Mouse (Mus musculus): Measurements from ENCODE around the gene Cldn4. TPM values are rescaled to one million over a fixed set of nuclear protein-coding genes. Genes with fewer than 3 reads are reported as not detected.

Cldn4 gene
- total RNA-seq, 1 experiment: 150 TPM

- TF ChIP-seq MAFK (IDR thresholded peaks at IDR 0.05; ENCODE audit: insufficient read depth, low read depth, low read length) (peak; percentile 46; the same call in 1 of the 2 replicates), ZC3H11A (IDR thresholded peaks at IDR 0.05; ENCODE audit: borderline replicate concordance, low read depth, low read length) (peak; percentile 76), CHD2 (IDR thresholded peaks at IDR 0.05; ENCODE audit: low read depth, low read length) (no peak)
- Histone ChIP-seq H3K27ac (ENCODE audit: insufficient read depth, low read depth, low read length, poor library complexity, severe bottlenecking) (no peak overlapping the region), H3K9me3 (ENCODE audit: control insufficient read depth, insufficient read depth, low read depth, low read length) (no peaks in the 10 kb centered on the region), H3K9ac (ENCODE audit: insufficient read depth, low read depth, low read length, poor library complexity, severe bottlenecking) (no peak overlapping the region), H3K36me3 (ENCODE audit: control insufficient read depth, insufficient read depth, low read length, poor library complexity, severe bottlenecking) (no peaks in the 10 kb centered on the region), H3K4me3 (ENCODE audit: insufficient read depth in 1 of 2, low read depth in 1 of 2, low read length in 2 of 2, poor library complexity in 1 of 2, severe bottlenecking in 1 of 2) (no peak overlapping the region), H3K4me1 (ENCODE audit: control insufficient read depth in 2 of 2, insufficient read depth in 2 of 2, low read length in 2 of 2, poor library complexity in 1 of 2) (0 out of 4 replicates have a peak, but pooled peaks cover 0 to 4% of the 10 kb centered on the region in 2 experiments)
- DNase-seq (ENCODE audit: low read depth, low spot score): peak; percentile 33
- in situ Hi-C loops (cut with MboI; ENCODE audit: low sequenced_read_pairs in 2 of 2, unreplicated experiment in 2 of 2): no loop called here
Observed at GRCm38 (mm10) chr5:134901012-134901643, 45.6 kb downstream of the Cldn4 start.

DNA sequence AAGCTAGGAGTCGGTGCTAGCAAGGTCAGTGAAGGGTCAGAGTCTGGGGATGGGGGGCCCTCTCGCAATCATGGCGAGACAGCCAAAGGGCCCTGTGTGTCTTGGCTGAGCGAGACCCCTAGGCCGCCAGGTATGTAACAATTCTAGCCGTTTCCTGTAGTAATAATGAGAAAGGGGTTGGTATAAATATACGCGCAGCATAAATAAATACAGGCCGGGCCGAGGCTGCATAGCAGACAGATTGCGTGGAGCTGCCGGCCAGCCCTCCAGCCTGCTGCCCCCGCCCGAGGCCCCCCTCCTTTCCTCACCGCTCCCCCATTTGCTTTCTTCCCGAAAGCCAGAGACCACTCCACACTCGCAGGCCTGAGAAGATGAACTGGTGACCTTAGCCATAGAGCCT lies 49.1 kb downstream of the Cldn4 start:
- 0 out of 4 replicates have a peak, but pooled peaks cover 0 to 4% of the 10 kb centered on the region in 2 experiments for H3K4me1 ChIP-seq (ENCODE audit: control insufficient read depth in 2 of 2, insufficient read depth in 2 of 2, low read length in 2 of 2, poor library complexity in 1 of 2)
- DNase-seq (ENCODE audit: low read depth, low spot score): no peak
- H3K27ac ChIP-seq (ENCODE audit: insufficient read depth, low read depth, low read length, poor library complexity, severe bottlenecking): no peak overlapping the region
- in situ Hi-C loops (cut with MboI; ENCODE audit: low sequenced_read_pairs in 2 of 2, unreplicated experiment in 2 of 2): no loop called here
- H3K9me3 ChIP-seq (ENCODE audit: control insufficient read depth, insufficient read depth, low read depth, low read length): no peaks in the 10 kb centered on the region
- no peak overlapping the region for H3K9ac ChIP-seq (ENCODE audit: insufficient read depth, low read depth, low read length, poor library complexity, severe bottlenecking)
- TF ChIP-seq CHD2 (IDR thresholded peaks at IDR 0.05; ENCODE audit: low read depth, low read length) (no peak), MAFK (IDR thresholded peaks at IDR 0.05; ENCODE audit: insufficient read depth, low read depth, low read length) (no peak), HCFC1 (IDR thresholded peaks at IDR 0.05; ENCODE audit: borderline replicate concordance, insufficient read depth, low read length) (no peak), ZC3H11A (IDR thresholded peaks at IDR 0.05; ENCODE audit: borderline replicate concordance, low read depth, low read length) (no peak), ZNF384 (IDR thresholded peaks at IDR 0.05; ENCODE audit: low read depth, low read length) (no peak)
- H3K4me3 ChIP-seq (ENCODE audit: insufficient read depth in 1 of 2, low read depth in 1 of 2, low read length in 2 of 2, poor library complexity in 1 of 2, severe bottlenecking in 1 of 2): no peak overlapping the region
- no peaks in the 10 kb centered on the region for H3K36me3 ChIP-seq (ENCODE audit: control insufficient read depth, insufficient read depth, low read length, poor library complexity, severe bottlenecking)

DNA sequence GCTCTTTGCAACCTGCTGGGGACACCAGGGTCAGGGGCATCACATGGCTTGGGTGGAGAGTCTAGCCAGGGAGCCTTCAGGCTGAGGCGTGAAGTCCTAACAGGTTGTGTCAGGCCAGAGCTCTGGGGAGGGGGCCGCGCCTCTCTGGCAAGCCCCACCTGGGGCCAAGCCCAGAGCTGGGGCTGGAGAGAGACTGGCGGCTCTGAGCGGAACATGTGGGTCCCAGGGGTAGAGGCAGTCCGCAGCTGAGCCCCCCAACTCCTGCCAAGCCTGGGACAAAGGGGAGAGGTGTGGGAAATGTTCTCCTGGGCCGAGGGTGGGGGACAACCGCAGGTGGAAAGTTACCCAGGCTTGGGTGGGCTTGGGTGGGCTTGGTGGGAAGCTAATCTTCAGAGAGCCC lies 49.8 kb downstream of the Cldn4 start:
- peaks cover 0 to 4% of the 10 kb centered on the region in 2 experiments; a peak in 1 of 4 replicates for H3K4me1 ChIP-seq (ENCODE audit: control insufficient read depth in 2 of 2, insufficient read depth in 2 of 2, low read length in 2 of 2, poor library complexity in 1 of 2)
- TF ChIP-seq MAFK (IDR thresholded peaks at IDR 0.05; ENCODE audit: insufficient read depth, low read depth, low read length) (no peak), ZC3H11A (IDR thresholded peaks at IDR 0.05; ENCODE audit: borderline replicate concordance, low read depth, low read length) (no peak), ZNF384 (IDR thresholded peaks at IDR 0.05; ENCODE audit: low read depth, low read length) (no peak), HCFC1 (IDR thresholded peaks at IDR 0.05; ENCODE audit: borderline replicate concordance, insufficient read depth, low read length) (no peak), CHD2 (IDR thresholded peaks at IDR 0.05; ENCODE audit: low read depth, low read length) (no peak)
- no peaks in the 10 kb centered on the region for H3K36me3 ChIP-seq (ENCODE audit: control insufficient read depth, insufficient read depth, low read length, poor library complexity, severe bottlenecking)
- no peak overlapping the region for H3K9ac ChIP-seq (ENCODE audit: insufficient read depth, low read depth, low read length, poor library complexity, severe bottlenecking)
- no peak overlapping the region for H3K27ac ChIP-seq (ENCODE audit: insufficient read depth, low read depth, low read length, poor library complexity, severe bottlenecking)
- H3K9me3 ChIP-seq (ENCODE audit: control insufficient read depth, insufficient read depth, low read depth, low read length): no peaks in the 10 kb centered on the region
- H3K4me3 ChIP-seq (ENCODE audit: insufficient read depth in 1 of 2, low read depth in 1 of 2, low read length in 2 of 2, poor library complexity in 1 of 2, severe bottlenecking in 1 of 2): no peak overlapping the region
- no peak for DNase-seq (ENCODE audit: low read depth, low spot score)
- in situ Hi-C loops (cut with MboI; ENCODE audit: low sequenced_read_pairs in 2 of 2, unreplicated experiment in 2 of 2): no loop called here

GRCm38 (mm10) chr5:134895291-134895690 lies 51.4 kb downstream of the Cldn4 start:
- Histone ChIP-seq H3K9me3 (ENCODE audit: control insufficient read depth, insufficient read depth, low read depth, low read length) (no peaks in the 10 kb centered on the region), H3K27ac (ENCODE audit: insufficient read depth, low read depth, low read length, poor library complexity, severe bottlenecking) (no peak overlapping the region), H3K4me3 (ENCODE audit: insufficient read depth in 1 of 2, low read depth in 1 of 2, low read length in 2 of 2, poor library complexity in 1 of 2, severe bottlenecking in 1 of 2) (no peak overlapping the region), H3K9ac (ENCODE audit: insufficient read depth, low read depth, low read length, poor library complexity, severe bottlenecking) (no peak overlapping the region), H3K4me1 (ENCODE audit: control insufficient read depth in 2 of 2, insufficient read depth in 2 of 2, low read length in 2 of 2, poor library complexity in 1 of 2) (peaks cover 0 to 3% of the 10 kb centered on the region in 2 experiments; a peak in 1 of 4 replicates), H3K36me3 (ENCODE audit: control insufficient read depth, insufficient read depth, low read length, poor library complexity, severe bottlenecking) (no peaks in the 10 kb centered on the region)
- TF ChIP-seq ZC3H11A (IDR thresholded peaks at IDR 0.05; ENCODE audit: borderline replicate concordance, low read depth, low read length) (no peak), HCFC1 (IDR thresholded peaks at IDR 0.05; ENCODE audit: borderline replicate concordance, insufficient read depth, low read length) (no peak), MAFK (IDR thresholded peaks at IDR 0.05; ENCODE audit: insufficient read depth, low read depth, low read length) (no peak), CHD2 (IDR thresholded peaks at IDR 0.05; ENCODE audit: low read depth, low read length) (no peak), ZNF384 (IDR thresholded peaks at IDR 0.05; ENCODE audit: low read depth, low read length) (no peak)
- DNase-seq (ENCODE audit: low read depth, low spot score): no peak
- in situ Hi-C loops (cut with MboI; ENCODE audit: low sequenced_read_pairs in 2 of 2, unreplicated experiment in 2 of 2): no loop called here

Other genes with a start within 250 kb of the Cldn4 start
- gene Eln, start 199.6 kb downstream of the Cldn4 start, total RNA-seq (2012; rRNA removed): 0.85 and 0.98 TPM in 2 replicates
- gene Tmem270, start 40.2 kb downstream of the Cldn4 start, total RNA-seq (2012; rRNA removed): not detected in 2 replicates
- gene Cldn13, start 31.4 kb downstream of the Cldn4 start, total RNA-seq (2012; rRNA removed): not detected in 2 replicates
- gene Mettl27, start 14.6 kb downstream of the Cldn4 start, total RNA-seq (2012; rRNA removed): 15.6 and 17.3 TPM in 2 replicates
- gene Cldn3, start 39.3 kb upstream of the Cldn4 start, total RNA-seq (2012; rRNA removed): 8.4 and 24.1 TPM in 2 replicates
- gene Abhd11, start 62.2 kb upstream of the Cldn4 start, total RNA-seq (2012; rRNA removed): 64.8 and 105 TPM in 2 replicates
- gene Stx1a, start 76.5 kb upstream of the Cldn4 start, total RNA-seq (2012; rRNA removed): 9.5 and 14.6 TPM in 2 replicates
- gene Dnajc30, start 117.3 kb upstream of the Cldn4 start, total RNA-seq (2012; rRNA removed): 6.2 and 8.3 TPM in 2 replicates
- 110 and 112 TPM in 2 replicates for gene Bud23, start 118.0 kb upstream of the Cldn4 start, total RNA-seq (2012; rRNA removed)
- gene Vps37d, start 131.3 kb upstream of the Cldn4 start, total RNA-seq (2012; rRNA removed): 2.0 and 3.0 TPM in 2 replicates
- 7.6 and 11.7 TPM in 2 replicates for gene Mlxipl, start 143.0 kb upstream of the Cldn4 start, total RNA-seq (2012; rRNA removed)
- gene Tbl2, start 202.7 kb upstream of the Cldn4 start, total RNA-seq (2012; rRNA removed): 49.6 and 99.0 TPM in 2 replicates
- gene Bcl7b, start 221.3 kb upstream of the Cldn4 start, total RNA-seq (2012; rRNA removed): 15.0 and 17.5 TPM in 2 replicates
- 63.1 and 70.1 TPM in 2 replicates for gene Baz1b, start 240.3 kb upstream of the Cldn4 start, total RNA-seq (2012; rRNA removed)

All from ES-E14 (cell line).